1 mouse cellular context compared by ENCODE assay signal in the genomic region with DNA sequence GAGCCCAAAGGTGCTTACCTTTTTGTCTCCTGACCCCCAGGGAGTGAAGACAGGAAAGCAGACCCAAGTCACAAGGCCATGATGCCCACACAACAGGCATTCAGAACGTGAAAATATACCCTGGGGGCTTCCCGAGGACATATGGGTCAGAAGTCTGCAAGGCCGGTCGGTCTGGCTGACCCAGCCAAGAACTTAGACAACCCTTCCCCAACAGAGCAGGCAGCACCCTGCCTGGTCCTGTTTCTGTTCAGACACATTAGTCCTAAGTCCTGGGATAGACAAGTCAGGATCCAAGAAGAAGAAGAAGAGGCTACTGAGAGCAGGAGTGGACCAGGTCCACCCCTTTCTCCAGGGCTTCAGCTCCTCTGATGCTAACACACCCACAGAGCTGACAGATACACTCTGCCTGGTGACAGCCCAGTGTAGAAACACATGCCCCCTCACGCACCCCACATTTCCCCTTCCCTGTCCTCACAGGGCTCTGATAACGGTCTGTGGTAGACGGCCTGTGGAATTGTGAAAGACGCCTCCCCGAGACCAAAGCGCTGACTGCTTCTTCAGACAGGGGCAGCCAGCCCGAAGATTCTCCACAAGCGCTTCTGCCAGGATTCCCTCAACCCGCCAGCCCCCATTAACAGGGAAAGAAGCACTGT.
TF ChIP-seq lines count a peak whose summit lies in the region.

No protein-coding gene starts in this region.

TF ChIP-seq in MEL, 35 proteins besides CTCF, POLR2A, EP300 and RAD21 (continued from another document):
- TF ChIP-seq NRF1 (IDR thresholded peaks at IDR 0.05; ENCODE audit: insufficient read depth, low read depth, low read length, poor library complexity, severe bottlenecking) (0 out of 2 replicates have a peak, but pooled peaks have one; percentile 19), ETS1 (IDR thresholded peaks at IDR 0.05; ENCODE audit: low read depth, low read length) (peak; percentile 47; the same call in 1 of the 2 replicates)
